Mouse (Mus musculus): ENCODE measurements at regions not wholly inside any gene's neighbourhood (a gene's known extent, or its start where the extent isn't known, plus 50 kb on each side); places are given as distances from the start of the nearest gene placed in this dataset.
A peak's percentile ranks its signal among the peaks of the same experiment; 100 is the strongest.

DNA sequence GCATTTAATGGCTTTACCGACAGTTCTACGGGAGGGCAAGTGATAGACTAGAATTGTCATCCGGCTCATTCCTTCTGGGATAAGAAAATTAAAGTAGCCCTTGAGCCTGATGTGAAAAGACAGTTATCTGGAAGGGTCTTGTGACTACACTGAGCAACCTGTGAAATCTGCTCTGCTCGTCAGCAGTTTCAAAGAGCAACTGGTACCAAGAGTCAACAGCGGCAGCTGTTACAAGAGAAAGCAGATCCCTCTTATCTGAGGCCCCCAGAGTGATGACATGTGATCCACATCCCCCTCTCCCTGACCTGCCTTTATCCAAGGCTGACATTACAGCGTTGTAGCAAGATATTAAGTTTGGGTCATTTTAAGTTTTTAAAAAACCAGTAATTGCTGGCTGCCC is 52.6 kb upstream of the Unc13c start:
- no peak for ATAC-seq (ENCODE audit: low read depth)
- H3K36me3 ChIP-seq (ENCODE audit: control insufficient read depth, insufficient read depth, low read length): no peaks in the 10 kb centered on the region
- no peaks in the 10 kb centered on the region for H3K27me3 ChIP-seq (ENCODE audit: control insufficient read depth, insufficient read depth, low read length)
- no peaks in the 10 kb centered on the region for H3K9me3 ChIP-seq (ENCODE audit: control insufficient read depth, low read length)
- no peak overlapping the region for H3K27ac ChIP-seq (ENCODE audit: low read depth, low read length)
- no peak overlapping the region for H3K9ac ChIP-seq (replicated peaks; ENCODE audit: low read depth, low read length)
- no peak overlapping the region for H3K4me3 ChIP-seq (ENCODE audit: low read depth, low read length)
- H3K4me2 ChIP-seq (ENCODE audit: low read depth, low read length): no peak overlapping the region
- WGBS: 41% methylated on average over 6 of the region's 6 CpGs
- H3K4me1 ChIP-seq (ENCODE audit: control insufficient read depth, insufficient read depth, low read length): no peaks in the 10 kb centered on the region

DNA sequence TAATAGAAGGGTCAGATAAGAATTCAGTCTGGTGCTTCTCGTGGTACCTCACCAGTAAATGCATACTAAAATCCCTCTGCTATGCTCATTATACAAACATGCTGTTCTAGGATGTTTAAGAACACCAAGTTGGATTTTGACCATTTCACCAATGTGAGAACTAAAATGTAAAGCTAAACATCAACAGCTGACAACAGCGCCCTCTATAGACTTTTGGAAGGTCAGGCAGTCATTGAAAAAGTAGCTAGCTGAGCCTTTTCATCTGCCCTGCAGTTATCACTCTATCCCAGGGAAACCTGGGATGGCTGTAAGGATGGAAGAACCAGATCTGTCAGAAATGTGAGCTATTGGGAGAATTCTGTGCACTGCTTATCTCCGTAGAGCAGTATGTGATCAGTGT is 55.2 kb upstream of the Unc13c start:
- ATAC-seq (ENCODE audit: low read depth): no peak
- H3K27ac ChIP-seq (ENCODE audit: low read depth, low read length): no peak overlapping the region
- H3K9ac ChIP-seq (replicated peaks; ENCODE audit: low read depth, low read length): no peak overlapping the region
- WGBS: 66% methylated on average over 3 of the region's 3 CpGs
- no peaks in the 10 kb centered on the region for H3K36me3 ChIP-seq (ENCODE audit: control insufficient read depth, insufficient read depth, low read length)
- H3K4me2 ChIP-seq (ENCODE audit: low read depth, low read length): no peak overlapping the region
- H3K4me1 ChIP-seq (ENCODE audit: control insufficient read depth, insufficient read depth, low read length): no peaks in the 10 kb centered on the region
- H3K27me3 ChIP-seq (ENCODE audit: control insufficient read depth, insufficient read depth, low read length): no peaks in the 10 kb centered on the region
- H3K4me3 ChIP-seq (ENCODE audit: low read depth, low read length): no peak overlapping the region
- no peaks in the 10 kb centered on the region for H3K9me3 ChIP-seq (ENCODE audit: control insufficient read depth, low read length)

DNA sequence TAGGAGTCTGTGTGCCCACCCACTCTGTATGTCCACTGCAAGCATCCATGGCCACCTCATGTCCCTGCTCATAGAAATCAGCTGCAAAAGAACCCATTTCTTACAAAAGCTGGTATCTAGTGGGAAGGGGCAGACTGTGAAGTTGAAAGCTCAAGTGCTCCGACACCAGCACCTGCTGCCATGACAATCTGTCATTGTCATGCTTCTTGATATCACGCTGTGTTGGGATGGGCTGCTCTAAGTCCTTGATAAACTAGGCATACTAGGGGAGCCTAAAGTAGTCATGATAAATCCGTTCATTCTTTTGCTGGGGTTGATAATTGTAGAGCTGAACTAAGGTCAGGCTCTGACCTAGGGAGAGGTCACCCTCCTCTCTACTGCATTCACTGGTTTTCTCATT is 57.4 kb upstream of the Unc13c start:
- no peaks in the 10 kb centered on the region for H3K4me1 ChIP-seq (ENCODE audit: control insufficient read depth, insufficient read depth, low read length)
- H3K27ac ChIP-seq (ENCODE audit: low read depth, low read length): no peak overlapping the region
- H3K9ac ChIP-seq (replicated peaks; ENCODE audit: low read depth, low read length): no peak overlapping the region
- H3K27me3 ChIP-seq (ENCODE audit: control insufficient read depth, insufficient read depth, low read length): no peaks in the 10 kb centered on the region
- WGBS: 47% methylated on average over 3 of the region's 3 CpGs
- H3K36me3 ChIP-seq (ENCODE audit: control insufficient read depth, insufficient read depth, low read length): no peaks in the 10 kb centered on the region
- H3K4me3 ChIP-seq (ENCODE audit: low read depth, low read length): no peak overlapping the region
- H3K9me3 ChIP-seq (ENCODE audit: control insufficient read depth, low read length): no peaks in the 10 kb centered on the region
- no peak overlapping the region for H3K4me2 ChIP-seq (ENCODE audit: low read depth, low read length)
- no peak for ATAC-seq (ENCODE audit: low read depth)

DNA sequence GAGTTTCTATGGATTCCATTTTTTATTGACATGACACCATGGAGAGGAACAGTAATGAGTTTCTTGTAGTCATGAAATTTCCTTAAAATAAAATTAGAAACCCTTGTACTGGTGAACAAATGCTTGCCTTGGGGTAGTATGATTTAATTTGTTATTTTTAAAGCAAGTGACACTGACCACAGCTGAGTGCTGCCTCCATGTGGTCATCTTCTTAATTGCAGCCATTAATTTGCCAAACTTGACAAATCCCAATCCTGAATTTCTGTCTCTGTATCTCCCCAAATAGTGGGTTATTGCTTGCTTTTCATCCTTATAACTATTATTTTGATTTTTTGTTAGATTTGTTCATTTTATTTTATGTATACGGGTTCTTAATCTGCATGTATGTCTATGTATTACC is 59.7 kb upstream of the Unc13c start:
- no peak overlapping the region for H3K4me2 ChIP-seq (ENCODE audit: low read depth, low read length)
- 65% methylated on average over 1 of the region's 1 CpGs for WGBS

DNA sequence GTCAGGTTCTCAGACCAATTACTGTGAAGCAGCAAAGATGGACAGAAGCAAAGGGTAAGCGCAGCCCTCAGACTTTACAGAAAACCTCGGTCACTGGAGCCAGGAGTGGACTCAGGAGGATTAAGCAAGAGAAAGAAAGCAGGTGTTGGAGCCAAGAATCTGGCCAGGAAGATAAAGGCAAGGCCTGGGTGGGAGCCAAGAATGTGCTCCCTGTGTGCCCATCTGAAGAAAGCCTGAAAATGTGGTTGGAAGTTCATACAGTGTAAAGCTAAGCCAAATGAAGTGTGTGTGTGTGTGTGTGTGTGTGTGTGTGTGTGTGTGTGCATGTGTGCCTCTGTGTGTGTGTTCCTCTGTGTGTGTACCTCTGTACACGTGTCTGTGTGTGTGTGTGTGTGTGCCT is 64.2 kb upstream of the Wdr72 start:
- H3K4me1 ChIP-seq (ENCODE audit: control insufficient read depth, insufficient read depth, low read length): no peaks in the 10 kb centered on the region
- no peak overlapping the region for H3K4me3 ChIP-seq (ENCODE audit: low read depth, low read length)
- no peaks in the 10 kb centered on the region for H3K9me3 ChIP-seq (ENCODE audit: control insufficient read depth, low read length)
- H3K27ac ChIP-seq (ENCODE audit: low read depth, low read length): no peak overlapping the region
- H3K36me3 ChIP-seq (ENCODE audit: control insufficient read depth, insufficient read depth, low read length): no peaks in the 10 kb centered on the region
- no peak overlapping the region for H3K4me2 ChIP-seq (ENCODE audit: low read depth, low read length)
- ATAC-seq (ENCODE audit: low read depth): no peak
- H3K9ac ChIP-seq (replicated peaks; ENCODE audit: low read depth, low read length): no peak overlapping the region
- H3K27me3 ChIP-seq (ENCODE audit: control insufficient read depth, insufficient read depth, low read length): no peaks in the 10 kb centered on the region
- 78% methylated on average over 3 of the region's 3 CpGs for WGBS

More for the DNA sequence above, 59.7 kb upstream of the Unc13c start:
- H3K9me3 ChIP-seq (ENCODE audit: control insufficient read depth, low read length): no peaks in the 10 kb centered on the region
- H3K4me3 ChIP-seq (ENCODE audit: low read depth, low read length): no peak overlapping the region
- H3K27ac ChIP-seq (ENCODE audit: low read depth, low read length): no peak overlapping the region
- no peak overlapping the region for H3K9ac ChIP-seq (replicated peaks; ENCODE audit: low read depth, low read length)
- H3K36me3 ChIP-seq (ENCODE audit: control insufficient read depth, insufficient read depth, low read length): no peaks in the 10 kb centered on the region
- no peaks in the 10 kb centered on the region for H3K4me1 ChIP-seq (ENCODE audit: control insufficient read depth, insufficient read depth, low read length)
- no peaks in the 10 kb centered on the region for H3K27me3 ChIP-seq (ENCODE audit: control insufficient read depth, insufficient read depth, low read length)
- no peak for ATAC-seq (ENCODE audit: low read depth)

DNA sequence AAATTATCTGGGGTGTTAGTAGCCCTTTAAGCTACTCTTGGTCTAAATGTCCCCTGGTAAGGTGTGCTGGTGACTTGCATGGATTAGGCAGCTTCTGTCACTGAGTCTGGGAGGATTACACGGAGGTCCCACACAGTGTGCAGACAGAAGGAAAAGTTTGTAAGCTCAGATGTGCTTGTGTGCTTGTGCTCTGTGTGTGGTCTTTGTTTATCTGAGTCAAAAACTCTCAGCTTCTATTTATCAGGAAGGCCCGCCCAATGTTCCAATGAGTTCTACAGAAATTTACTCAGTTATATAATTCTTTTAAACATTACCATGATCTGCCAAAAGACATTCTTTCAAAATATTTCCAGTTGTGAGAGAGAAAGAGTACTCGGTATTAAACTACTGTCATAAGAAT is 60.4 kb upstream of the Wdr72 start:
- no peak overlapping the region for H3K4me2 ChIP-seq (ENCODE audit: low read depth, low read length)
- H3K9ac ChIP-seq (replicated peaks; ENCODE audit: low read depth, low read length): no peak overlapping the region
- H3K36me3 ChIP-seq (ENCODE audit: control insufficient read depth, insufficient read depth, low read length): no peaks in the 10 kb centered on the region
- H3K4me1 ChIP-seq (ENCODE audit: control insufficient read depth, insufficient read depth, low read length): no peaks in the 10 kb centered on the region
- H3K4me3 ChIP-seq (ENCODE audit: low read depth, low read length): no peak overlapping the region
- 79% methylated on average over 3 of the region's 3 CpGs for WGBS
- no peak for ATAC-seq (ENCODE audit: low read depth)
- no peaks in the 10 kb centered on the region for H3K27me3 ChIP-seq (ENCODE audit: control insufficient read depth, insufficient read depth, low read length)
- no peaks in the 10 kb centered on the region for H3K9me3 ChIP-seq (ENCODE audit: control insufficient read depth, low read length)
- H3K27ac ChIP-seq (ENCODE audit: low read depth, low read length): no peak overlapping the region

DNA sequence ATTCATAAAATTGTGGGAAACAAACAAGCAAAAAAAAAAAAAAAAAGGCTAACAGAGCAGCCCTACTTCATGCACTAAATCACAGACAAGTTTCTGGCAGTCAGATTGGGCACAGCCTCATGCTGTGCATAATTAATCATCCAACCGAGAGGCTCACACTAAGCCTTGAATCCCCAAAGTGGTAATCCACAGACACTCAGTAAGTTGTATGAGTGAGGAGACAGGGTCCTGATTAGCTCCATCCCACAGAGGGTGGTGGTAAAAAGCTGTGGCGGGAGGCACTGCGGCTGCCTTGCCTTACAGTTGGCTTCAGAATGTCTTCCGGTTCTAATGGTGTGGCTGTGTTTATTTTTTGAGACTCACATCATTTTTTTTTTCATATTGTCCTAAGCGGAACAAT is 53.4 kb upstream of the Wdr72 start:
- no peak overlapping the region for H3K27ac ChIP-seq (ENCODE audit: low read depth, low read length)
- H3K9ac ChIP-seq (replicated peaks; ENCODE audit: low read depth, low read length): no peak overlapping the region
- WGBS: 36% methylated on average over 5 of the region's 5 CpGs
- no peak overlapping the region for H3K4me2 ChIP-seq (ENCODE audit: low read depth, low read length)
- H3K4me1 ChIP-seq (ENCODE audit: control insufficient read depth, insufficient read depth, low read length): peaks cover 4% of the 10 kb centered on the region; the same call in 1 of the 2 replicates
- peak; percentile 71; the same call in 1 of the 2 replicates for ATAC-seq (ENCODE audit: low read depth)
- H3K9me3 ChIP-seq (ENCODE audit: control insufficient read depth, low read length): no peaks in the 10 kb centered on the region
- no peaks in the 10 kb centered on the region for H3K36me3 ChIP-seq (ENCODE audit: control insufficient read depth, insufficient read depth, low read length)
- no peaks in the 10 kb centered on the region for H3K27me3 ChIP-seq (ENCODE audit: control insufficient read depth, insufficient read depth, low read length)
- no peak overlapping the region for H3K4me3 ChIP-seq (ENCODE audit: low read depth, low read length)

DNA sequence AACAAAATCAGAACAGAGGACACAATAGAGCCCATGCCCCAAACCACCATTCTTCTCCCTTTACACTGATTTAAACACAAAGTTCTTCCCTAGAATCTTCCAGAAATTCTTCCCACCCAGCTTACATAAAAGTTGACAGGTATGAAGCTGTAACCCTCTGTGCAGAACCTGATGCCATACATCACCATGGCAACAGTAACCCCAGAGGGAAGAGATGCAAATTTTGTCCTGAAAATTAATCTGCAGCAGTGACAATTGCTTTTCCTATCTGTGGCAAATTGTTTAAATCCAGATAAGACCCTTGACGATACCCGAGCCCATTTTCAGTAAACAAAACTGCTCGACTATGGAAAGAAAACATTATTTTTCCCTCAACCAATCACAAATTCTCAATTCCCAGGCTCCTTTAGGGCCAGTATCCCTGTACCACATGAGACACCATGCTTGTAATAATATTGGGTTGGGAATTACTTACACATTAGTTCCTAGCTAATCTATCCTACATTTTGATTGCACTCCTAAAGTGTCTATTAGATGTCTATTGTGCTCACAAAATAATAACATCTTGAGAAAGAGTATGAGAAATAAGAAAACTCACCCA is 52.6 kb upstream of the Wdr72 start:
- WGBS: 42% methylated on average over 3 of the region's 3 CpGs
- H3K9me3 ChIP-seq (ENCODE audit: control insufficient read depth, low read length): no peaks in the 10 kb centered on the region
- H3K9ac ChIP-seq (replicated peaks; ENCODE audit: low read depth, low read length): no peak overlapping the region
- no peak overlapping the region for H3K4me2 ChIP-seq (ENCODE audit: low read depth, low read length)
- no peaks in the 10 kb centered on the region for H3K27me3 ChIP-seq (ENCODE audit: control insufficient read depth, insufficient read depth, low read length)
- peak overlapping the region; percentile 28; the same call in 1 of the 2 replicates for H3K27ac ChIP-seq (ENCODE audit: low read depth, low read length)
- H3K4me1 ChIP-seq (ENCODE audit: control insufficient read depth, insufficient read depth, low read length): peaks cover 4% of the 10 kb centered on the region; the same call in 1 of the 2 replicates
- no peaks in the 10 kb centered on the region for H3K36me3 ChIP-seq (ENCODE audit: control insufficient read depth, insufficient read depth, low read length)
- peak; percentile 77; the same call in 1 of the 2 replicates for ATAC-seq (ENCODE audit: low read depth)
- no peak overlapping the region for H3K4me3 ChIP-seq (ENCODE audit: low read depth, low read length)

DNA sequence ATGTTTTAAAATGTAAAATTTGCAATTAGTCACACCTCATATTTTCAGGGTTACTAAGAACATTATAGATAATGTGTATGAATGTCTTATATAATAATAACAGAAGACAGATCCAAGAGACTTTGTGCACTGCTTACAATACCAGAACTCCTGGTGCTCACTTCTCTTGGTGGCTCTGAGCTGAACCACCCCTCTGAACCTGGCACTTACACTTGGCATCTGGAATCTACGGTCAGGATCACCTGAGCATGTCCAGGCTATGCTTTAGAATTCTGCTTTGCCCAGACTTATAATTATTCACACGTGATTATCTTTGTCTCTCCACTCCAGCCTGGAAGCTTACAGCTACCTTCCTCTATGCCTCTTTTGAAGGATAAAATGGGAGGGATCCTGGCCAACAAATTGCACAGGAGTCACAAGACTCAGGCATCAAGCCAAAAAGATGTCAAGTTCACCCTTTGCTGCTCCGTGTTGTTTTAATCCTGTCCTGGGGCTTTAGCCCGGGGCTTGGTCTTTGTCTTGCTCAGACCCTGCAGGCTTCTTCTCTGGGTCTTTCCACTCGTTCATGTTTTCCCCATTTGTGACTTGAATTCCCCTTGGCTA is 51.8 kb upstream of the Wdr72 start:
- no peaks in the 10 kb centered on the region for H3K36me3 ChIP-seq (ENCODE audit: control insufficient read depth, insufficient read depth, low read length)
- H3K4me3 ChIP-seq (ENCODE audit: low read depth, low read length): no peak overlapping the region
- H3K4me2 ChIP-seq (ENCODE audit: low read depth, low read length): no peak overlapping the region
- no peaks in the 10 kb centered on the region for H3K27me3 ChIP-seq (ENCODE audit: control insufficient read depth, insufficient read depth, low read length)
- no peaks in the 10 kb centered on the region for H3K9me3 ChIP-seq (ENCODE audit: control insufficient read depth, low read length)
- no peak for ATAC-seq (ENCODE audit: low read depth)
- peak overlapping the region; percentile 60; the same call in 1 of the 2 replicates for H3K27ac ChIP-seq (ENCODE audit: low read depth, low read length)
- peaks cover 4% of the 10 kb centered on the region; the same call in 1 of the 2 replicates for H3K4me1 ChIP-seq (ENCODE audit: control insufficient read depth, insufficient read depth, low read length)
- no peak overlapping the region for H3K9ac ChIP-seq (replicated peaks; ENCODE audit: low read depth, low read length)
- 58% methylated on average over 5 of the region's 5 CpGs for WGBS
